Mouse (Mus musculus) liver, embryonic 15.5 days (tissue): ENCODE measurements around the gene Mef2d. TPM values are rescaled to one million over a fixed set of nuclear protein-coding genes. Genes with fewer than 3 reads are reported as not detected.

ENCODE experiments used
- ATAC-seq: fragments of 200-750 bp; cut with Nextera tagmentation; 2 replicates; pipeline ENCODE4 v1.8.0; 2017; ENCODE audit warnings: moderate number of reproducible peaks, mild to moderate bottlenecking, moderate library complexity; ENCODE audit not compliant: insufficient read depth
- H3K27ac ChIP-seq: fragments of 300-500 bp; sonication (generic); replicated peaks from 2 replicates; pipeline ENCODE4 v1.5.1; 2015; ENCODE audit warnings: mild to moderate bottlenecking, inconsistent platforms
- H3K27me3 ChIP-seq: fragments of 300-500 bp; sonication (generic); 2 replicates; pipeline ENCODE4 v1.6.1; 2015; ENCODE audit warnings: mild to moderate bottlenecking, inconsistent platforms
- H3K36me3 ChIP-seq: fragments of 300-500 bp; sonication (generic); replicated peaks from 2 replicates; pipeline ENCODE4 v1.6.1; 2015; ENCODE audit warnings: moderate library complexity, mild to moderate bottlenecking, inconsistent platforms
- H3K4me1 ChIP-seq: fragments of 300-500 bp; sonication (generic); replicated peaks from 2 replicates; pipeline ENCODE4 v1.6.1; 2015; ENCODE audit warnings: inconsistent platforms
- H3K4me2 ChIP-seq: fragments of 300-500 bp; sonication (generic); 2 replicates; pipeline ENCODE4 v1.6.1; 2015; ENCODE audit warnings: moderate library complexity, mild to moderate bottlenecking, inconsistent platforms
- H3K4me3 ChIP-seq: fragments of 300-500 bp; sonication (generic); replicated peaks from 2 replicates; pipeline ENCODE4 v1.5.1; 2015; ENCODE audit warnings: mild to moderate bottlenecking, inconsistent platforms
- H3K9ac ChIP-seq: fragments of 300-500 bp; sonication (generic); 2 replicates; pipeline ENCODE4 v1.6.1; 2015; ENCODE audit warnings: moderate library complexity, mild to moderate bottlenecking, inconsistent platforms
- H3K9me3 ChIP-seq: fragments of 300-500 bp; sonication (generic); replicated peaks from 2 replicates; pipeline ENCODE4 v1.6.1; 2016; ENCODE audit warnings: inconsistent platforms
- WGBS: fragments of 180-500 bp; shearing (Covaris S2); methylation state at CpG from one replicate; pipeline ENCODE4 v1.1.7; 2015; ENCODE audit warnings: mixed read lengths; ENCODE audit not compliant: insufficient replicate concordance; 5-methylcytosine and 5-hydroxymethylcytosine counted together
- polyA plus RNA-seq: library from polyadenylated mRNA; unstranded; fragments of >200 nt; fragmentation: Nextera tagmentation; extraction: Ambion mirVana; gene quantifications from 2 replicates; pipeline ENCODE4 v1.2.1, GENCODE M21; 2015

Gene Mef2d
- polyA plus RNA-seq, 1 experiment from 2014 or later, result 6.8 TPM

DNA sequence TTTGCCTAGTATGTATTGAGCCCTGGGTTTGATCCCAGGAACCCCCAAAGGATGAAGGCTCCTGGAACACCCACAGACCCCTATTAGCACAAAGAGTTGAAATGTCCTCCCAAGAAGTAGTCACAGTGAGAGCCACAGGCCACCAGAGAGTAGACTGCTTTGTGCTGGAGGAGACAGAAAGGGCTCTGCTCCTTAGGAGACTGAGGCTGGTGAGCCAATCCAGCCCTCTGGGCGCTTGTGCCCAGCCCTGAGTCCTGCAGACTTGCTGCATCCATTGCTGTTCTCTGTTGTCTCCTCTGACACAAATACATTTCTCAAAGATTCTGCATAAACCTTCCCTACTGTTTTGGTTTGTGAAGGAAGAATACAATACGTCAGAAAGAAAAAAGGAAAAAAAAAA lies 68.7 kb downstream of the Mef2d start:
- ATAC-seq, result no peak
- WGBS, result 4% methylated on average over 2 of the region's 2 CpGs
- Histone ChIP-seq H3K4me3 (no peak overlapping the region), H3K4me2 (no peak overlapping the region), H3K36me3 (no peaks in the 10 kb centered on the region), H3K9me3 (no peaks in the 10 kb centered on the region), H3K9ac (no peak overlapping the region), H3K27me3 (peaks cover 99% of the 10 kb centered on the region), H3K27ac (no peak overlapping the region), H3K4me1 (peaks cover 23% of the 10 kb centered on the region)

DNA sequence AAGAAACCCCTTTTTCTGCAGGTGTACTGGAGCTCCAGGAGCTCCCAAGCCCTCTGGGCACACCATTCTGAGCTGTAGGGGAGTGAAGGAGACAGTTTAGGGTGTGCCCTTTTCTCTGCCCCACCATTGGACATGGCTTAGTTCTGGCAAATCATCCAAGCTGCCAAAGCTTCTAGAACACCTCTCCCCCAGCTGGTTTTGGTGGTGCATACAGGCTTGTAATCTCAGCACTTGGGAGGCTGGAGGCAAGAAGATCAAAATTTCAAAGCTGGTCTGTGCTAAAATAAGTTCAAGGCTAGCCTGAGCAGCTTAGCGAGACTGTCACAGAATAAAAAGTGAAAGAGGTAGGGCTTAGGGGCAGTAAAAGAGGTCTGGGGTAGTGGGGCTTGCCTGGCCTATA lies 70.2 kb downstream of the Mef2d start:
- Histone ChIP-seq H3K36me3 (no peaks in the 10 kb centered on the region), H3K4me2 (no peak overlapping the region), H3K4me3 (no peak overlapping the region), H3K9me3 (no peaks in the 10 kb centered on the region), H3K4me1 (peaks cover 23% of the 10 kb centered on the region), H3K9ac (no peak overlapping the region), H3K27me3 (peaks cover 99% of the 10 kb centered on the region), H3K27ac (no peak overlapping the region)
- 10% methylated on average over 1 of the region's 1 CpGs for WGBS
- ATAC-seq, result no peak

DNA sequence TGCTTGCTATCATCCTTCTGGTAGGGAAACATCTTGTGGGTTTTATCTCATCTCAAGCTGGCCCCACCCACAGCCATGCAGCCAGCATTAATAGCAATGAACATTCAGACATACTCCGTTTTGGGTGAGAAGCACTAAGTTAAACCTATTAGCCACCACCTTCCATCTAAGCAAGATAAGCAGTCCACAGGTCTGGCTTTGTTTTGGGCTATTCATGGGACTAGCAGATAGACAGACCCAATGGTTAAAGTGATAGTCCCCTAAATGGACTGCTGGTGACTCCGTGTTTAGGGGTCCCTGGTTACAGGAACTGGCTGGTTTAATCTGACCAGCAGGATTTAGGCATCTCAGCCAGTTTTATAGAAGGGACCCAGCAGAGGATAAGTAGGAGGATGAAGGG lies 70.8 kb downstream of the Mef2d start:
- H3K27me3 ChIP-seq, result peaks cover 99% of the 10 kb centered on the region
- H3K4me2 ChIP-seq, result no peak overlapping the region
- no peaks in the 10 kb centered on the region for H3K9me3 ChIP-seq
- peaks cover 23% of the 10 kb centered on the region for H3K4me1 ChIP-seq
- ATAC-seq, result no peak
- no peak overlapping the region for H3K4me3 ChIP-seq
- 2% methylated on average over 2 of the region's 2 CpGs for WGBS
- H3K36me3 ChIP-seq, result no peaks in the 10 kb centered on the region
- no peak overlapping the region for H3K9ac ChIP-seq
- no peak overlapping the region for H3K27ac ChIP-seq

DNA sequence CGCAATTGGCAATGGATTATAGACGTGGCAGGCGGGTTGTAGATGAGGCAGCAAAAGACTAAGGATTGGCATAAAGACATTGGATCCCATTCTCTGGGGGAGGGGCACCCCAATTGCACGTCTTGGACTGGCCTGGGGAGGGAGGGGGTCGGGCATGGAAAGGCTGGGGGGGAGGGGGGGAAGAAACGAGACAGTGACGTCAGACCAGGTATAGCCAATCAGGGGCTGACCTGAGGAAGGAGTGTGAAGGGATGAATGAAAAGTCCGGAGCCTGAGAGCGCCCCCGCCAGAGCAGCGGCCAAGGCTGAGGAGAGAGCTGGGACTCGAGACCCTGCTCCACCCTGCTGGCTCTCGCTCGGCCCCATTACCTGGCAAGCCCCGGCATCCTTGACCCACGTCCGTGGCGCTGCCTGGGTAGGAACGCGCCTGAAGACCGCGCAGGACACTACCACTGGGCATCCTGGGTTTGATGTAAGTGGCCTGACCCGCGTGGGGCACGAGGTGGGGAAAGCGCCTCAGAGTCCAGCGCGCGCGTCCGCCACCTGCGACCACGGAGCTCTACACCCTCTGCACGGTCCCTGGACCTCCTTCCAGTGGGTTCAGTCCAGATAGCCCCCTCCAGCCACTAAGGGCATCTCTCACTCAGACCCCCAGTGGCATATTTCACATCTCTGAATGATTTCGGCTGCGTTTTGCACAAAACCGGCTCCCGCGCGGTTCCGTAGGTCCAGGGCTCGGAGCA lies 72.2 kb downstream of the Mef2d start:
- Histone ChIP-seq H3K36me3 (no peaks in the 10 kb centered on the region), H3K9me3 (no peaks in the 10 kb centered on the region), H3K4me2 (peak overlapping the region; percentile 50; the same call in 1 of the 2 replicates), H3K9ac (no peak overlapping the region), H3K27ac (no peak overlapping the region), H3K4me1 (peaks cover 23% of the 10 kb centered on the region), H3K27me3 (peaks cover 98% of the 10 kb centered on the region), H3K4me3 (0 out of 2 replicates have a peak overlapping the region, but pooled peaks have one; percentile 32)
- 2% methylated on average over 42 of the region's 42 CpGs for WGBS
- no peak for ATAC-seq

DNA sequence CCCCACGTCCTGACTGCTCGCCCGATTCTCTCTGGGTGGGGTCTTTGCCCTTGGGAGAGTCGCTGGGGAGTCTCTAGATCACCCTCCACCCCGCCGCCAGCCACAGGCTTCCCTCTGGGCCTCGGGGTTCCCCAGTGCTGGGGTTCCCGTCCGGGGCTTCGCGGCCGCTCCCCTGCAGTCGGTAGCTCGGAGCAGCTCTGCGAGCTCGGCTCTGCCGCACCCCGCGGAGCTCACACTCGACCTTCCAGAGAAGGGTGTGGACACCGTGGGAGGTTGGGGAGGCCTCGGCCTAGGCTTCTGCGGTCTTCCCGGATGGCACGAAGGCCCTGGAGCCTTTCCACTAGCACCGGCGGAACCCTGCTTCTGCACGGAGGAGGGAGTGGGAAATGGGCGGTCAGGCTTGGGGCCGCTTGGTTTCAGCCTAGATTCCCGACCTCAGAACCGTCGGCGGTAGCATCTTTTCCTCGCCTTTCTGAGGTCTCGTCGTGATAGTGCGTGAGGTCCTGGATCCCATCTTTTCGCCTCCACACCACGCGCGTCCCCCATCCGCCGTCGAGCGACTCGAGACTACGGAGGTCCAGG lies 72.9 kb downstream of the Mef2d start:
- 1% methylated on average over 48 of the region's 48 CpGs for WGBS
- H3K4me3 ChIP-seq, result peak overlapping the region; percentile 32
- H3K27ac ChIP-seq, result no peak overlapping the region
- H3K9ac ChIP-seq, result no peak overlapping the region
- no peaks in the 10 kb centered on the region for H3K36me3 ChIP-seq
- H3K9me3 ChIP-seq, result no peaks in the 10 kb centered on the region
- ATAC-seq, result no peak
- peak overlapping the region; percentile 50 for H3K4me2 ChIP-seq
- H3K4me1 ChIP-seq, result peaks cover 23% of the 10 kb centered on the region
- peaks cover 98% of the 10 kb centered on the region for H3K27me3 ChIP-seq

DNA sequence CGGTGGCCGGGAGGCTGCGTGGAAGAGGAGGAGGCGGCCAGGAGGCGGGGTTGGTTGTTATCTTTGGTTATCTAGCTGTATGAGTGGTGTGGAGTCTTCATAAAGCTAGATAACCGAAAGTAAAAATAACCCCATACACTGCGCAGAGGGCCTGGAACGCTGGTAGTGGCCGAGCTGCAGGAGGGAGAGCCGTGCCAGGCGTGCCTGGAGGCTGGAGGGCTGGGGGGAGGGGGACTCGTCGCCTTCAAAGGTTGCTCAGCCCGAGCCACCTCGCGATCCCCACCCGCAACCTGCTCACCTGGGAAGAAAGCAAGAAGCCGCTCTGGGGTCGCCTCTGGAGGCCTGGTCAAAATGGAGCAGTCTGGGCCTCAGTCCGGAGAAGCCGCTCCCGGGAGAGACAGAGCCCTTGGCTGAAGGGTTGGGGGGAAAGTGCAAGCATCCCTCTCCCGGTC lies 73.4 kb downstream of the Mef2d start:
- Histone ChIP-seq H3K27ac (no peak overlapping the region), H3K9ac (no peak overlapping the region), H3K4me1 (peaks cover 23% of the 10 kb centered on the region), H3K4me2 (peak overlapping the region; percentile 50), H3K27me3 (peaks cover 98% of the 10 kb centered on the region), H3K4me3 (peak overlapping the region; percentile 32), H3K9me3 (no peaks in the 10 kb centered on the region), H3K36me3 (no peaks in the 10 kb centered on the region)
- no peak for ATAC-seq
- under 1% methylated on average over 23 of the region's 23 CpGs for WGBS

DNA sequence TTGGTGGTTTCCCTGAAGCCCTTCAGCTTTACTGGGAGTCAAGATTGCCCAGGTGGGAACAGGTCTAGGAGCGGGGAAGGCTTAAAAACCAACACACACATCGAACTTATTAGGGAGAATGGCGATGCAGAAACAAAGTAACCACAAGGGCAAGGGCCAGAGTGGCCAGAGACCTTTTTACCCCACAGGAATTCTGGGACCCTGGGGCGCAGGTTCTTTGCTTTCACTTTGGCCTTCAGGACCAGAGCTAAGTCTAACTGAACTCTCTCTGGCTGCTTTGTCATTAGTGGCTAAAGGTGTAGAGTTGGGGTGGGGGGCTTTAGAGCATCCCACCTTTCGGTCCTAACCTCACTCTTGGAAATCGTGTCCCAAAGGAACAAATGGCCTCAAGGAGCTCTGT lies 73.9 kb downstream of the Mef2d start:
- no peak overlapping the region for H3K27ac ChIP-seq
- H3K36me3 ChIP-seq, result no peaks in the 10 kb centered on the region
- peak overlapping the region; percentile 32; the same call in 1 of the 2 replicates for H3K4me3 ChIP-seq
- no peaks in the 10 kb centered on the region for H3K9me3 ChIP-seq
- no peak for ATAC-seq
- H3K9ac ChIP-seq, result no peak overlapping the region
- H3K4me2 ChIP-seq, result peak overlapping the region; percentile 50; the same call in 1 of the 2 replicates
- WGBS, result 6% methylated on average over 6 of the region's 6 CpGs
- H3K27me3 ChIP-seq, result peaks cover 98% of the 10 kb centered on the region
- peaks cover 23% of the 10 kb centered on the region for H3K4me1 ChIP-seq

DNA sequence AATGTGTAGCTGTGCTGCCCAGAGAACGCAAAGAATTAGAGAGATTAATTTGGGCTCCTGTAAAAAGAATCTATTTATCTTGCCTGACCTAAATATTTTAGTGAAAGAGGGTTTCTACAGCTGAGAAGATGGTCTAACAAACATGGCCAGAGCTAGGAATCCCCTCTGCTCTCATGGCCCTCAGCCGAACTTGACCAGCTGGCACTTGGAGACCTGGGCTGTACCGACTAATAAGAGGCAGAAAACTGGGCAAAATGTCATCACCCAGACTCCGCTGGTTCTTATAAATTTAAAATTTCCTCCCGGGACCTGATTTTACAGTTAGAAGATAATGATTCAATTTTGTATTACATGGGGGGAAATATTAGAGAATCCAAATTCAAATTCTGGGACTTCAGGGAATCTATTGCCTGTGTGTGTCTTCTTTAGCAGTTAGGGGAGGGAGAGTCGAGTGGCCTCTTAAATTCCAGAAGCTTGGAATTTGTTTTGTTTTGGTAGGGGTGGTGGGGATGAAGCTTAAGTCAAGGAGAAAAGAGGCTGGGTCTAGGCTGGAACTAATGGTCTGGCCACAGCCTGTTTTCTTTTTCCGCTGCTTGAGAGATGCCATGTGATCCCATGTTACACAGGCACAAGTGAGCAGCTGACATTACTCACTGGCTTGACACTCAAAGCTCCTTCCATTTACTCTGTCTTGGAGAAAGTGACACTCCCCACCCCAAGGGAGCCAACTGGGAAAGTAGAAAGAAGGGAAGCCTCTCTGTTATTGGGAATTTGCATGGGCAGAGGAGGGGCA lies 74.6 kb downstream of the Mef2d start:
- Histone ChIP-seq H3K4me2 (no peak overlapping the region), H3K4me3 (no peak overlapping the region), H3K27ac (no peak overlapping the region), H3K4me1 (peaks cover 23% of the 10 kb centered on the region), H3K27me3 (peaks cover 98% of the 10 kb centered on the region), H3K9me3 (no peaks in the 10 kb centered on the region), H3K36me3 (no peaks in the 10 kb centered on the region), H3K9ac (no peak overlapping the region)
- WGBS, result 12% methylated on average over 7 of the region's 7 CpGs
- no peak for ATAC-seq

DNA sequence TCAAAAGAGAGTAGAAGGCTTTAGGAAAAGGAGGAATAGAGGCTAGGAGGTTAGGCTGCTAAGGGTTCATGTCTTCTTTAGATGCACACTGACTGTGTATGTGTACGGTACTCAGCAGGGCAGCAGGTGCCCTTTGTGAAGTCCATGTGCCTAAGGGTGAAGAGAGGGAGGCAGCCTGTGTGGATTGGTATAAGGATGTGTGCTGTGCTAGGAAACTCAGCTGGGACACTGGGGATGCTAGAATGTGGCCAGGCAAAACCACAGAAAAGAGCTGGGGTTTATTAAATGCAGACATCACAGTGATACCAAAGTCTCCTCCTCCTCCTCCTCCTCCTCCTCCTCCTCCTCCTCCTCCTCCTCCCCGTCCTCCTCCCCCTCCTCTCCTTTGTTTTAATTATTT lies 75.5 kb downstream of the Mef2d start:
- no peaks in the 10 kb centered on the region for H3K9me3 ChIP-seq
- peaks cover 97% of the 10 kb centered on the region for H3K27me3 ChIP-seq
- H3K9ac ChIP-seq, result no peak overlapping the region
- no peaks in the 10 kb centered on the region for H3K36me3 ChIP-seq
- H3K4me2 ChIP-seq, result no peak overlapping the region
- 24% methylated on average over 2 of the region's 2 CpGs for WGBS
- ATAC-seq, result no peak
- peaks cover 23% of the 10 kb centered on the region for H3K4me1 ChIP-seq
- no peak overlapping the region for H3K4me3 ChIP-seq
- H3K27ac ChIP-seq, result no peak overlapping the region

DNA sequence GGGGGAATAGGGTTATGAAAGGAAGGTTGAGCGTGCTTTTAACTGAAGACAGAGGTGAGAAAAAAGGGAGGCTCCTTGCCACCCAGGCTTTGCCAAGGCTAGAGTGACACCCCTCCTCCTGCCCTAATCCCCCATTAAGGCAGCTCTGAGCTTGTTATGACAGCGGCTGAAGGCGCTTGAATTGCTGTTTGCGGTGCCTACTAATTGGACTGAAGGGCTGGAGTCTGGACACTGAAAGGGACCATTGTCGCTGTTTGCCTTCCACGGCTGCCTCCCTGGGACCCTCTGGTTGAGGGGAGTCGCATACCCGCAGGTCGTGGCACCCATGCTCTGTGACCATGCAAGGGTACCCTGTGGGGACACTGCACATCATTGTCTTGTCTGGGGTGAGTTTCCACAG lies 77.8 kb downstream of the Mef2d start:
- WGBS, result 22% methylated on average over 9 of the region's 9 CpGs
- Histone ChIP-seq H3K27ac (no peak overlapping the region), H3K36me3 (no peaks in the 10 kb centered on the region), H3K4me3 (no peak overlapping the region), H3K9me3 (no peaks in the 10 kb centered on the region), H3K9ac (no peak overlapping the region), H3K27me3 (peaks cover 97% of the 10 kb centered on the region), H3K4me1 (peaks cover 10% of the 10 kb centered on the region), H3K4me2 (no peak overlapping the region)
- ATAC-seq, result no peak

DNA sequence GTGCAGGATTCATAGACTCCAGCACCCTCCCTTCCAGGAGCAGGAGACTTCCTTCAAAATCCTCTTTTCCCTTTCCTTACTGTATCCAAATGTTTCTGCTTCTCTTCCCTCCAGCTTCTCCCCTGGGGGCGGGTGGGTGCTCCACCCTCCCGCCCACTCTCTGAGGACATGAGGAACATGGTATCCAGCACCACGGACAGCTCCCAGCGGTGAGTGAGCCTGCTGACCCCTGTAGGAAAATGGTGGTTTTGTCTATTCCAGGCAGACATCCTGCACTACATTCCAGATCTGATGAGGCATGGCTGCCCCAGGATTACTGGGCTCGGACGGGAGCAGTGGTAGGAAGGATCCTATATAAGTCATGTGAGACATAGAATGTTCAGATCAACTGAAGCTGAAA lies 78.7 kb downstream of the Mef2d start:
- no peak for ATAC-seq
- WGBS, result 0% methylated on average over 6 of the region's 6 CpGs
- peaks cover 97% of the 10 kb centered on the region for H3K27me3 ChIP-seq

More for the DNA sequence above, 78.7 kb downstream of the Mef2d start:
- H3K36me3 ChIP-seq, result no peaks in the 10 kb centered on the region
- H3K9ac ChIP-seq, result no peak overlapping the region
- no peaks in the 10 kb centered on the region for H3K9me3 ChIP-seq
- H3K4me2 ChIP-seq, result no peak overlapping the region
- no peak overlapping the region for H3K4me3 ChIP-seq
- H3K27ac ChIP-seq, result no peak overlapping the region
- H3K4me1 ChIP-seq, result 0 out of 2 replicates have a peak, but pooled peaks cover 1% of the 10 kb centered on the region
